Mouse (Mus musculus) CD4-positive helper T cell, adult 2 months (primary cell): ENCODE results near the gene Zfp825.
"Not testable (repeated sequence)": the region's sequence is repeated elsewhere in the genome, so short reads cannot be mapped to it uniquely, and the experiment has no call there.

Experiments used
- DNase-seq: peaks from one replicate; pipeline ENCODE4 v3.0.0-alpha.2; 2012; ENCODE audit warnings: low read depth, missing footprints, low spot score

Zfp825 gene

DNA sequence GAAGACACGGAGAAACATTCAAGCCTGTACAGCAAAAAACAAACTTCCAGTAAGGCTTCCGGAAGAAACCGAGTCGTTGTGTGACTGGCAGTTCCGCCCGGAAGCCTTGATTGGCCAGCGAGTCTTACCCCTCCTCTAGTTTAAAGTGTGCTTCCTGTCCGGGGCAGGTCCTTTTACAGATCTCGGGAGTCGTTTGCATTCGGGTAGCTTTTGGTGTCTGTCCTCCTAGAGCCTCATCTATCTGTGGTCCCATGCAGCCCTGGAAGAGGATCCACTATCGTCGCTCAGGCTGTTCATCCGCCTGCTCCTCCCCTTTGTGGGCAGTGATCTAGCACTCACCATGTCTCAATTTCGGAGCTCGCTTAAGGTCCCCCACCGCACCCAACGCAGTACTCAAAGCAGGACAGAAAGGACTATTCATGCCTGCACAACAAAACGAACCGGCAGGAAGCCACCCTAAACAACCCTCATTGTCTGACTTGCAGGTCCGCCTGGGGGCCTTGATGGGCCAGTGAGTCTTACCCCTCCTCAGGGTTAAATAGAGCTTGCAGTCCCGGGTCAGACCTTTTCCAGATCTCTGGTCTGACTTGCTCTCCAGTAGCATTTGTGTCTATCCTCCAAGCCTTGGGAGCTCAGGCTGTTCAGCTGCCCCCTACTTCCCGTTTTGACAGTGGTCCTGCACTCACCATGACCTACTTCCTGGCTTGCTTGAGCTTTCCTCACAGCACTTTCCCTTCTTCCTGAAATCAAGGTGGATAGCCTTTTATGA is at the start of gene Zfp825:
Zfp825 (minus strand) TSS at position 82 of the 769 bp plus-strand sequence.
- DNase-seq, result peak; percentile 90

DNA sequence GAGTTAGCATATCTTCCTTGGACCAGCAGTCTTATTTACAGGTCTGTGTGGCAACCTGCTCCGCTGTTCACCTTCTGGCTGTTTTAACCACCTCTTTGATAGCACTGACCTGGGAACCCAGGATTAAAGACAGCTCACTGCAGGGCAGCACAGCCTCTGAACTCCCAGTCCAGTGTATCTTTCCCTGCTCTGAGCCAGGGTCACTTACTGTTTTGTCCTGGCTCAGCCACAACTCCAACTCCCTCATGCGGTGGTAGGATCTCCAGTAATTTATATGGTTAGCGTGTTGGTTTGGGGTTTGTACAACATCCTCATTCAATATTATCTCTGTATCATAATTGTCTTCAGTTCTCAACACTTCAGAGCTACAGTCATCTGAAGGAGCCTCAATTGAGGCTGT is 41.6 kb upstream of the Zfp825 start:
- not testable (repeated sequence) for DNase-seq

DNA sequence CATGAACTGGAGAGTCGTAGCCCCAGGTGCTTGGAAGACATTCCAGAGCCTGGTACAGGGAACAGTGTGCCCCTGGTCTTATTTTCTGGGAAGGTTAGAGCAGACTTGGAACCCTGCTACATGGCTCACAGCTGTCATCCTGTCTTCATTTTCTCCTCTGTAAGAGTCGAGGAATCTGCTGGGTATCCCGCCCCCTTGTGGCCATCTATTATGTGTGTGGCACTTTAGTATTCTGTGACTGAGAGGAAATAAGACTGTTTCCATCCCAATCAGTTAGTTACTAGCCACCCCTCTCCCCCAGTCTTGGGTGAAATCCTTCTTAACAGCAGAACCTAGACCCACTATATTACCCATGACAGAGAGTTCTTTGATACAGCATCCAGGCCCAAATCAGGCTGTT is 41.1 kb upstream of the Zfp825 start:
- peak; percentile 75 for DNase-seq

DNA sequence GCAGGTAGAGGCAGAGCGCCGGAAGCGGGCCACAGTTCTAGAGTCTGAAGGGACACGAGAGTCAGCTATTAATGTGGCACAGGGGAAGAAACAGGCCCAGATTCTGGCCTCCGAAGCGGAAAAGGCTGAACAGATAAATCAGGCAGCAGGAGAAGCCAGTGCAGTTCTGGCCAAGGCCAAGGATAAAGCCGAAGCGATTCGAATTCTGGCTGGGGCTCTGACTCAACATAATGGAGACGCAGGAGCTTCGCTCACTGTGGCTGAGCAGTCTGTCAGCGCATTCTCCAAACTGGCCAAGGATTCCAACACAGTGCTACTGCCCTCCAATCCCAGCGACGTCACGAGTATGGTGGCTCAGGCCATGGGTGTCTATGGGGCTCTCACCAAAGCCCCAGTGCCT is 40.3 kb upstream of the Zfp825 start:
- no peak for DNase-seq

DNA sequence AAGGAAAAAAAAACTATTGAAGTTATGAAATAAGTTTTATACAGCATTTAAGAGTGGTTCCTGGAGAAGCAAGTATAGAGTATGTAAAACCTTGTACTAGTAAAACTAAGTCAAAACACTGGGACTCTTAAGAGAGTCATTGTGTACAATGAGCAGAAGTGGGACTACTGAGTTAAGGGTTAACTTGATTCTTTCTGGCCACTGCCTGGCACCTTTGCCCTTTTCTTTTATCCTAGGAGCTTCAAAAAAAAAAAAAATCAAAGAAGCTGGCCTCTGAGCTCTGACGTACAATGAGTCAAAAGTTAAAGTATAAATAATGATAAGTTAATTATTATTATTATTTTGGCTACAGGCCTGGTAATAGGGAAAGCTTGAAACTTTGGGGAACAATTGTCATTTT is 37.5 kb upstream of the Zfp825 start:
- not testable (repeated sequence) for DNase-seq

DNA sequence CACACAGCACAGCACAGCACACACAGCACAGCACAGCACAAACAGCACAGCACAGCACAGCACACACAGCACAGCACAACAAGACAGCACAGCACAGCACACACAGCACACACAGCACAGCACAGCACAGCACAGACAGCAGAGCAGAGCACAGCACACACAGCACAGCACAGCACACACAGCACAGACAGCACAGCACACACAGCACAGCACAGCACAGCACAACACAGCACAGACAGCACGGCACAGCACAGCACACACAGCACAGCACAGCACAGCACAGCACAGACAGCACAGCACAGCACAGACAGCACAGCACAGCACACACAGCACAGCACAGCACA is 35.6 kb upstream of the Zfp825 start:
- DNase-seq, result not testable (repeated sequence)

DNA sequence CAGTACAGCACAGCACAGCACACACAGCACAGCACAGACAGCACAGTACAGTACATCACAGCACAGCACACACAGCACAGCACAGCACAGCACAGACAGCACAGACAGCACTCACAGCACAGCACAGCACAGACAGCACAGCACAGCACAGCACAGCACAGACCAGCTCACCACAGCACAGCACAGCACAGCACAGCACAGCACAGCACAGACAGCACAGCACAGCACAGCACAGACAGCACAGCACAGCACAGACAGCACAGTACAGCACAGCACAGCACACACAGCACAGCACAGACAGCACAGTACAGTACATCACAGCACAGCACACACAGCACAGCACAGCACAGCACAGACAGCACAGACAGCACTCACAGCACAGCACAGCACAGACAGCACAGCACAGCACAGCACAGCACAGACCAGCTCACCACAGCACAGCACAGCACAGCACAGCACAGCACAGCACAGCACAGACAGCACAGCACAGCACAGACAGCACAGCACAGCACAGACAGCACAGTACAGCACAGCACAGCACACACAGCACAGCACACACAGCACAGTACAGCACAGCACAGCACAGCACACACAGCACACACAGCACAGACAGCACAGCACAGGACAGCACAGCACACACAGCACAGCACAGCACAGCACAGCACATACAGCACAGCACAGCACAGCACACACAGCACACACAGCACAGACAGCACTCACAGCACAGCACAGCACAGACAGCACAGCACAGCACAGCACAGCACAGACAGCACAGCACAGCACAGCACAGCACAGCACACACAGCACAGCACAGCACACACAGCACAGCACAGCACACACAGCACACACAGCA is 35.0 kb upstream of the Zfp825 start:
- not testable (repeated sequence) for DNase-seq

DNA sequence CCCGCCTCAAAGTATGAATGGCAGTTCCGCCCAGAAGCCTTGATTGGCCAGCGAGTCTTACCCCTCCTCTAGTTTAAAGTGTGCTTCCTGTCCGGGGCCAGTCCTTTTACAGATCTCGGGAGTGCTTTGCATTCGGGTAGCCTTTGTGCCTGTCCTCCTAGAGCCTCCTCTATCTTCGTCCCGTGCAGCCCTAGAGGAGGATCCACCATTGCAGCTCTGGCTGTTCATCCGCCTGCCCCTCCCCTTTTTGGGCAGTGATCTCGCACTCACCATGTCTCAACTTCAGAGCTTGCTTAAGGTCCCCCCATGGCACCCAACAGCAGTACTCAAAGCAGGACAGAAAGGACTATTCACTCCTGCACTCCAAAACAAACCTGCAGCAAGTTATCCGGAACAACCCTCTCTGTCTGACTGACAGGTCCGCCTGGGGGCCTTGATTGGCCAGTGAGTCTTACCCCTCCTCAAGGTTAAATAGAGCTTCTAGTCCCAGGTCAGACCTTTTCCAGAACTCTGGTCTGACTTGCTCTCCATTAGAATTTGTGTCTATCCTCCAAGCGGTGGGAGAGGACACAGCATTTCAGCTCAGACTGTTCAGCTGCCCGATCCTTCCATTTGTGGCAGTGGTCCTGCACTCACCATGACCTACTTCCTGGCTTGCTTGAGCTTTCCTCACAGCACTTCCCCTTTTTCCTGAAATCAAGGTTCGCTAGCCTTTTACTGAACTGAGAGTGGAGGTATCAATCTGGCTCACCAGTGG is 28.9 kb upstream of the Zfp825 start:
- peak; percentile 85 for DNase-seq

DNA sequence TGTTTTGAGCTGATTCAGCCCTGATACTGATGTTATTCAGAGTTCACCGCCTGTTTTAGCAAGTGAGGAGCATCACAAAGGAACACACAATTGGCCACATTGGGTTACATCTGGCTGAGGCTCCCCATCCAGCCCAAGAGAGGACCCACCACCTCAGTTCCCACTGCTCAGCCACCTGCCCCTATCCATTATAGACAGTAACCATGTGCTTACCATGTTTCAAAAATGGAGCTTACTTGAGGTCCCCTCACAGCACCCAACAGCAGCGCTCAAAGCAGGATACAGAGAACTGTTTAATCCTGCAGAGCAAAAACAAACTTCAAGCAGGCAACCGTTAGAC is 28.3 kb upstream of the Zfp825 start:
- DNase-seq, result not testable (repeated sequence)

DNA sequence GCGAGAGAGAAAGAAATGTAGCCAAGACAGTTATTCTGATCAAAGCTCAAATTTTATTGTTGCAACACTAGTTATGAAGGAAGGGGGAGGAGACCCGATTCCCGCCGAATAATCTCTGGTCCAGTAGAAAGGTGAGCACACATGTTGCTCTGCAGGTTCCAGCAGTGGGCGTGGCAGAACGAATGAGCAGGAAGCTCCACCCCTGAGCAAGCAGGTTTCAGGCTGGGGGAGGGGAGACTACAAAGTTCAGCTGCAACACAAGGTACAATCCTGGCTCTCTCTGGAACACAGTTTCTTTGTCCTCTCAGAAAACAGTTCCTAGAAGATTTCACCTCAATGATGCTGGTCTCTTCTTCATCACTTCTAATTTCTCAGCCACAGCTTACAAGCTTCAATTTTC is 14.2 kb upstream of the Zfp825 start:
- not testable (repeated sequence) for DNase-seq

DNA sequence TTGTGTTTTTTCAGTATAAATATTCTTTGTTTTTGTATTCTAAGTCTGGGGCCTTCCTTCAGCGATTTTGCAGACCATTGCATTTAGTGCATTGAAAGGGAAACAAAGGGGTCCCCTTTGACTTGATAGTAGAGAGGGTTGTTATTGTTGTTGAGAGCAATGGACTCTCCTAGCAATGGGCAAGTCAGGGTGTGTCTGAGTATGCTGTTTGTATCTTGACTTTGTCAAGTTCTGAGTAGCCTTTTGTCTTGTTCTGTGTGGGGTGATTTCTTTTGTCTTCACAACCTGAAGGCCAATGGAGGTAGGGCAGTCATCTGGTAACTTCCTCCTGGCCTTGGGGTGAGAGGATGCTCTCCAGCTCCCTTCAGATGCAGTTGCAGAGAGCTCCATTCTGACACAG is 9.1 kb upstream of the Zfp825 start:
- DNase-seq, result not testable (repeated sequence)

DNA sequence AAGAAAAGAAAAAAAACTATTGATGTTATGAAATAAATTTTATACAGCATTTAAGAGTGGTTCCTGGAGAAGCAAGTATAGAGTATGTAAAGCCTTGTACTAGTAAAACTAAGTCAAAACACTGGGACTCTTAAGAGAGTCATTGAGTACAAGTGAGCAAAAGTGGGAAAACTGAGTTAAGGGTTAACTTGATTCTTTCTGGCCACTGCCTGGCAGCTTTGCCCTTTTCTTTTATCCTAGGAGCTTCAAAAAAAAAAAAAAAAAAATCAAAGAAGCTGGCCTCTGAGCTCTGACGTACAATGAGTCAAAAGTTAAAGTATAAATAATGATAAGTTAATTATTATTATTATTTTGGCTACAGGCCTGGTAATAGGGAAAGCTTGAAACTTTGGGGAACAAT is 5.9 kb upstream of the Zfp825 start:
- not testable (repeated sequence) for DNase-seq

DNA sequence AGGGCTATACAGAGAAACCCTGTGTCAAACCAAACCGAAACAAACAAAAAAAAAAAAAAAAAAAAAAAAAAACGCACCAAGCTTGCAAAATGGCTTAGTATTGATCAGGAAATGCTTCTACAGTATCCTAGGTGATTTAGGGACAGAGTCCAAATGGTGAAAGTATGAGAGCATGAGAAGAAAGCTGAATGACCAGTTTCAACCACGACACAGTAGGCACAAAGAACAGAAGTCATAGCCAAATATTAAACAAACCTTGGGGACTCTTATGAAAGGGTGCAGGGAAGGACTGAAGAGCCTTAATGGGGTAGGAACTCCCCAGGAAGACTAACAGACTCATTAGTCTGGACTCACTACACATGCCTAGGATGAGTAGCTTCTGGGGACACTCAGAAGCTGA is 9.5 kb downstream of the Zfp825 start:
- not testable (repeated sequence) for DNase-seq

DNA sequence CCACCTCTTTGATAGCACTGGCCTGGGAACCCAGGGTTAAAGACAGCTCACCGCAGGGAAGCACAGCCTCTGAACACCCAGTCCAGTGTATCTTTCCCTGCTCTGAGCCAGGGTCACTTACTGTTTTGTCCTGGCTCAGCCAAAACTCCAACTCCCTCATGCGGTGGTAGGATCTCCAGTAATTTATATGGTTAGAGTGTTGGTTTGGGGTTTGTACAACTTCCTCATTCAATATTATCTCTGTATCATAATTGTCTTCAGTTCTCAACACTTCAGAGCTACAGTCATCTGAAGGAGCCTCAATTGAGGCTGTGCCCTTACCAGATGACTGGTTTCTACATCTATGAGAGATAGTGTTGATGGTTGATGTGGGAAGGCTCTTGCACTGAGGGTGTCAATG is 22.3 kb downstream of the Zfp825 start:
- DNase-seq, result not testable (repeated sequence)

DNA sequence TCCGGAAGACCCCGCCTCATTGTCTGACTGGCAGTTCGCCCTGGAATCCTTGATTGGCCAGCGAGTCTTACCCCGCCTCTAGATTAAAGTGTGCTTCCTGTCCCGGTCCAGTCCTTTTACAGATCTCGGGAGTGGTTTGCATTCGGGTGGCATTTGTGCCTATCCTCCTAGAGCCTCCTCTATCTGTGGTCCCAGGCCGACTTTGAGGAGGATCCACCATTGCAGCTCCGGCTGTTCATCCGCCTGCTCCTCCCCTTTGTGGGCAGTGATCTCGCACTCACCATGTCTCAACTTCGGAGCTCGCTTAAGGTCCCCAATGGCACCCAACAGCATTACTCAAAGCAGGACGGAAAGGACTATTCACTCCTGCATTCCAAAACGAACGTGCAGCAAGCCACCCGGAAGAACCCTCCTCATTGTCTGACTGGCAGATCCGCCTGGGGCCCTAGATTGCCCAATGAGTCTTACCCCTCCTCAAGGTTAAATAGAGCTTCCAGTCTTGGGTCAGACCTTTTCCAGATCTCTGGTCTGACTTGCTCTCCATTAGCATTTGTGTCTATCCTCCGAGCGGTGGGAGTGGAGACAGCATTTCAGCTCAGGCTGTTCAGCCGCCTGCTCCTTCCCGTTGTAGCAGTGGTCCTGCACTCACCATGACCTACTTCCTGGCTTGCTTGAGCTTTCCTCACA is 30.9 kb downstream of the Zfp825 start:
- peak; percentile 85 for DNase-seq

DNA sequence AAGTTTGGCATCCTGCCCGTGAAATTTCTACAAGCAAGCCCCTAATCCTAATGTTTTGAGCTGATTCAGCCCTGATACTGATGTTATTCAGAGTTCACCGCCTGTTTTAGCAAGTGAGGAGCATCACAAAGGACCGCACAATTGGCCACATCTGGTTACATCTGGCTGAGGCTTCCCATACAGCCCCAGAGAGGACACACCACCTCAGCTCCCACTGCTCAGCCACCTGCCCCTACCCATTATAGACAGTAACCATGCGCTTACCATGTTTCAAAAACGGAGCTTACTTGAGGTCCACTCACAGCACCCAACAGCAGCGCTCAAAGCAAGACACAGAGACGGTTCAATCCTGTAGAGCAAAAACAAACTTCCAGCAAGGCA is 31.5 kb downstream of the Zfp825 start:
- not testable (repeated sequence) for DNase-seq

DNA sequence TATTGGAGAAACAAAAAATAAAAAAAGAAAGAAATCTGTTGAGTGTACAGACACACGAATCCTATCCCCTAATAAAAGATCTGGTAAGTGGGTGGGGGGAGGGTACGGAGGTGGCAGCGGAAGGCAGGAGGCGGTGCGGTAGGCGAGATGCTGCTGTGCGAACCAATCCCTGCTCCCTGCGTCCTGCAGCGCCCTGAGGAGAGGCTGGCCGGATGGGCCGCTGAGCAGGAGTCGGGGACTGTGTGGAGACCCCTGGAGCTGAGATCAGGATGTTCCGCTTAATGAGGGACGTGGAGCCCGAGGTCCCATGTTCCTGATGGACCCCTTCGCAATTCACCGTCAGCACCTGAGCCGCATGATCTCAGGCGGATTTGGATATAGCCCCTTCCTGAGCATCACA is 53.9 kb downstream of the Zfp825 start:
- no peak for DNase-seq
